Mouse (Mus musculus): ENCODE measurements at regions not wholly inside any gene's neighbourhood (a gene's known extent, or its start where the extent isn't known, plus 50 kb on each side); places are given as distances from the start of the nearest gene placed in this dataset.

- no peak for TF ChIP-seq POLR2A (IDR thresholded peaks at IDR 0.05; ENCODE audit: insufficient read depth, low read length)
- no peak for TF ChIP-seq CTCF (IDR thresholded peaks at IDR 0.05; ENCODE audit: low read depth, low read length)
Observed at GRCm38 (mm10) chr2:133793293-133793692, 241.3 kb downstream of the Bmp2 start.

Measured in ES-Bruce4 (cell line).